20 mouse cellular contexts compared by ENCODE assay signal in genomic region chr5:113374290-113374689, GRCm38 (mm10). TPM values are rescaled to one million over a fixed set of nuclear protein-coding genes. Genes with fewer than 3 reads are reported as not detected.
A peak's percentile ranks its signal among the peaks of the same experiment; 100 is the strongest.
DNase-seq lines count a peak whose midpoint lies in the region; ATAC-seq lines count a peak whose summit lies in the region.
"Had no signal": no experiment of that assay in that cellular context is flagged by ENCODE, and none has a peak within 500 bp of the region (broad histone marks: within the 10 kb centered on the region; RNA-seq: fewer than 3 reads in every experiment).

No protein-coding gene starts in this region.

- peak; percentile 81 for DNase-seq in midbrain, embryonic 11.5 days (ENCODE audit: low spot score, missing footprints)
- no peak for DNase-seq in midbrain, embryonic 10.5 days (ENCODE audit: low spot score)
- DNase-seq in right cerebral cortex, adult 18-20 months, result no peak
- no peak for DNase-seq in adrenal gland, postnatal 36 days
- DNase-seq: gastrocnemius, postnatal 36 days; layer of hippocampus, adult 9-11 months; spleen, adult 18-20 months had no signal

- no peak overlapping the region for H3K4me3 ChIP-seq in midbrain, embryonic 11.5 days (ENCODE audit: low read depth, low read length)
- H3K4me3 ChIP-seq in midbrain, embryonic 10.5 days, result no peak overlapping the region
- H3K4me3 ChIP-seq in embryonic facial prominence, embryonic 15.5 days (replicated peaks), result no peak overlapping the region
- H3K4me3 ChIP-seq in limb, embryonic 13.5 days, result no peak overlapping the region
- H3K4me3 ChIP-seq in neural tube, embryonic 13.5 days, result no peak overlapping the region
- H3K4me3 ChIP-seq: heart, embryonic 15.5 days; intestine, embryonic 15.5 days had no signal

- H3K36me3 ChIP-seq in midbrain, embryonic 11.5 days (ENCODE audit: control insufficient read depth, insufficient read depth, low read length), result no peaks in the 10 kb centered on the region
- no peaks in the 10 kb centered on the region for H3K36me3 ChIP-seq in midbrain, embryonic 10.5 days
- no peaks in the 10 kb centered on the region for H3K36me3 ChIP-seq in embryonic facial prominence, embryonic 15.5 days
- H3K36me3 ChIP-seq in limb, embryonic 13.5 days, result no peaks in the 10 kb centered on the region
- H3K36me3 ChIP-seq in neural tube, embryonic 13.5 days, result no peaks in the 10 kb centered on the region
- H3K36me3 ChIP-seq: forebrain, embryonic 15.5 days; heart, embryonic 15.5 days; intestine, embryonic 15.5 days had no signal

- H3K4me1 ChIP-seq in midbrain, embryonic 11.5 days (ENCODE audit: control insufficient read depth, insufficient read depth, low read length), result no peaks in the 10 kb centered on the region
- peaks cover 30% of the 10 kb centered on the region for H3K4me1 ChIP-seq in midbrain, embryonic 10.5 days
- H3K4me1 ChIP-seq in embryonic facial prominence, embryonic 15.5 days, result peaks cover 23% of the 10 kb centered on the region
- H3K4me1 ChIP-seq in limb, embryonic 13.5 days, result peaks cover 34% of the 10 kb centered on the region
- H3K4me1 ChIP-seq in neural tube, embryonic 13.5 days (replicated peaks), result peaks cover 32% of the 10 kb centered on the region
- H3K4me1 ChIP-seq: heart, embryonic 15.5 days had no signal

- H3K9me3 ChIP-seq in midbrain, embryonic 11.5 days (ENCODE audit: control insufficient read depth, low read length), result no peaks in the 10 kb centered on the region
- no peaks in the 10 kb centered on the region for H3K9me3 ChIP-seq in midbrain, embryonic 10.5 days (replicated peaks)
- no peaks in the 10 kb centered on the region for H3K9me3 ChIP-seq in embryonic facial prominence, embryonic 15.5 days (replicated peaks)
- no peaks in the 10 kb centered on the region for H3K9me3 ChIP-seq in limb, embryonic 13.5 days
- no peaks in the 10 kb centered on the region for H3K9me3 ChIP-seq in neural tube, embryonic 13.5 days
- H3K9me3 ChIP-seq: forebrain, embryonic 15.5 days; heart, embryonic 15.5 days; intestine, embryonic 15.5 days had no signal

- no peak for ATAC-seq in midbrain, embryonic 11.5 days (ENCODE audit: low FRiP score)
- ATAC-seq in embryonic facial prominence, embryonic 15.5 days (ENCODE audit: insufficient number of reproducible peaks, low FRiP score, low TSS enrichment, low read depth), result peak; percentile 31; the same call in 1 of the 2 replicates
- ATAC-seq in limb, embryonic 13.5 days (ENCODE audit: low FRiP score, low read depth), result peak; percentile 69
- ATAC-seq in neural tube, embryonic 13.5 days (ENCODE audit: low read depth), result no peak
- ATAC-seq in erythroblast, adult 5-6 weeks (replicated peaks; ENCODE audit: low FRiP score, poor library complexity, severe bottlenecking), result no peak
- ATAC-seq: intestine, embryonic 15.5 days had no signal

- H3K27me3 ChIP-seq in midbrain, embryonic 11.5 days (ENCODE audit: control insufficient read depth, insufficient read depth, low read length), result no peaks in the 10 kb centered on the region
- H3K27me3 ChIP-seq in midbrain, embryonic 10.5 days (ENCODE audit: low read depth, poor library complexity, severe bottlenecking), result peaks cover 12% of the 10 kb centered on the region
- H3K27me3 ChIP-seq in embryonic facial prominence, embryonic 15.5 days, result peaks cover 9% of the 10 kb centered on the region; the same call in 1 of the 2 replicates
- peaks cover 10% of the 10 kb centered on the region for H3K27me3 ChIP-seq in limb, embryonic 13.5 days
- H3K27me3 ChIP-seq in neural tube, embryonic 13.5 days, result no peaks in the 10 kb centered on the region
- H3K27me3 ChIP-seq: forebrain, embryonic 15.5 days; intestine, embryonic 15.5 days had no signal

- H3K9ac ChIP-seq in midbrain, embryonic 11.5 days (ENCODE audit: low read length), result no peak overlapping the region
- H3K9ac ChIP-seq in embryonic facial prominence, embryonic 15.5 days, result no peak overlapping the region
- no peak overlapping the region for H3K9ac ChIP-seq in limb, embryonic 13.5 days
- 0 out of 2 replicates have a peak overlapping the region, but pooled peaks have one; percentile 5 for H3K9ac ChIP-seq in neural tube, embryonic 13.5 days
- H3K9ac ChIP-seq: heart, embryonic 15.5 days; intestine, embryonic 15.5 days had no signal

- H3K27ac ChIP-seq in midbrain, embryonic 11.5 days (ENCODE audit: low read depth, low read length), result no peak overlapping the region
- H3K27ac ChIP-seq in midbrain, embryonic 10.5 days (replicated peaks), result no peak overlapping the region
- H3K27ac ChIP-seq in embryonic facial prominence, embryonic 15.5 days (replicated peaks), result peak overlapping the region; percentile 74
- peak overlapping the region; percentile 67 for H3K27ac ChIP-seq in limb, embryonic 13.5 days
- H3K27ac ChIP-seq in neural tube, embryonic 13.5 days (replicated peaks), result peak overlapping the region; percentile 84
- H3K27ac ChIP-seq: forebrain, embryonic 15.5 days; heart, embryonic 15.5 days; intestine, embryonic 15.5 days had no signal

- 74% methylated on average over 10 of the region's 10 CpGs for WGBS in midbrain, embryonic 11.5 days
- WGBS in midbrain, embryonic 10.5 days, result 85% methylated on average over 10 of the region's 10 CpGs
- 42% methylated on average over 10 of the region's 10 CpGs for WGBS in embryonic facial prominence, embryonic 15.5 days
- WGBS in limb, embryonic 13.5 days, result 34% methylated on average over 10 of the region's 10 CpGs
- 51% methylated on average over 10 of the region's 10 CpGs for WGBS in neural tube, embryonic 13.5 days

- H3K4me2 ChIP-seq in midbrain, embryonic 11.5 days, result no peak overlapping the region
- no peak overlapping the region for H3K4me2 ChIP-seq in embryonic facial prominence, embryonic 15.5 days (replicated peaks)
- peak overlapping the region; percentile 64 for H3K4me2 ChIP-seq in limb, embryonic 13.5 days (replicated peaks)
- no peak overlapping the region for H3K4me2 ChIP-seq in neural tube, embryonic 13.5 days
- H3K4me2 ChIP-seq: heart, embryonic 15.5 days; intestine, embryonic 15.5 days had no signal

RNA-seq across cellular contexts. Expression of gene Aym1, which starts 17.2 kb away (rescaled TPM):
- polyA plus RNA-seq in midbrain, embryonic 11.5 days (2014; fragmentation: Nextera tagmentation; extraction: Ambion mirVana), result not detected in 2 replicates
- not detected in 2 replicates for polyA plus RNA-seq in midbrain, embryonic 10.5 days (2016; fragmentation: Nextera tagmentation; extraction: Ambion mirVana)
- polyA plus RNA-seq in embryonic facial prominence, embryonic 15.5 days (2015; fragmentation: Nextera tagmentation; extraction: Ambion mirVana), result not detected in 2 replicates
- polyA plus RNA-seq in limb, embryonic 13.5 days (2015; fragmentation: Nextera tagmentation; extraction: Ambion mirVana), result not detected in 2 replicates
- polyA plus RNA-seq in neural tube, embryonic 13.5 days (2015; fragmentation: Nextera tagmentation; extraction: Ambion mirVana), result not detected in 2 replicates
- total RNA-seq in erythroblast, adult 5-6 weeks (2015; ENCODE audit: low replicate concordance), result not detected in 2 replicates
- total RNA-seq in erythroblast, adult 5-6 weeks (2017; ENCODE audit: low replicate concordance), result not detected in 2 replicates
- not detected for total RNA-seq in adrenal gland, postnatal 36 days (2021)
- total RNA-seq: adrenal gland, adult 18-20 months; gastrocnemius, postnatal 36 days; heart, adult 8-10 months; hematopoietic stem cell, adult 5-6 weeks; left cerebral cortex, adult 8-10 months; megakaryocyte-erythroid progenitor cell, adult 5-6 weeks had no signal
- polyA plus RNA-seq: forebrain, embryonic 15.5 days; heart, embryonic 15.5 days; intestine, embryonic 15.5 days; liver, embryonic 16.5 days had no signal

Comparison
In these comparisons a context has a peak if more than half of its experiments do, and no peak if none do; other contexts are left out.
1. ATAC-seq: peak in embryonic facial prominence, embryonic 15.5 days (single experiment) and limb, embryonic 13.5 days (single experiment); none in midbrain, embryonic 11.5 days (single experiment), neural tube, embryonic 13.5 days (single experiment) and erythroblast, adult 5-6 weeks (single experiment).
2. H3K27ac ChIP-seq: peak in embryonic facial prominence, embryonic 15.5 days (single experiment), limb, embryonic 13.5 days (single experiment) and neural tube, embryonic 13.5 days (single experiment); none in midbrain, embryonic 11.5 days (single experiment) and midbrain, embryonic 10.5 days (single experiment).